Mouse (Mus musculus) limb, embryonic 14.5 days (tissue): ENCODE measurements at regions not wholly inside any gene's neighbourhood (a gene's known extent, or its start where the extent isn't known, plus 50 kb on each side); places are given as distances from the start of the nearest gene placed in this dataset.

Experiments used
- ATAC-seq: fragments of 200-750 bp; cut with Nextera tagmentation; 2 replicates; pipeline ENCODE4 v1.8.0; 2017; ENCODE audit warnings: low read depth, moderate number of reproducible peaks, moderate TSS enrichment; ENCODE audit not compliant: low FRiP score
- DNase-seq: peaks from one replicate; pipeline ENCODE4 v3.0.0-alpha.2; 2015; ENCODE audit warnings: low spot score
- H3K27ac ChIP-seq: fragments of 300-500 bp; sonication (generic); replicated peaks from 2 replicates; pipeline ENCODE4 v1.5.1; 2014; ENCODE audit warnings: low read depth, mild to moderate bottlenecking, low read length, moderate library complexity, mixed read lengths
- H3K27me3 ChIP-seq: fragments of 300-500 bp; sonication (generic); 2 replicates; pipeline ENCODE4 v1.6.1; 2014; ENCODE audit warnings: low read length, mixed read lengths; ENCODE audit not compliant: control insufficient read depth, insufficient read depth
- H3K36me3 ChIP-seq: fragments of 300-500 bp; sonication (generic); 2 replicates; pipeline ENCODE4 v1.6.1; 2014; ENCODE audit warnings: mild to moderate bottlenecking, low read length, moderate library complexity, mixed read lengths; ENCODE audit not compliant: control insufficient read depth, insufficient read depth
- H3K4me1 ChIP-seq: fragments of 300-500 bp; sonication (generic); 2 replicates; pipeline ENCODE4 v1.6.1; 2014; ENCODE audit warnings: antibody characterized with exemption, low read length, mixed read lengths; ENCODE audit not compliant: control insufficient read depth, insufficient read depth
- H3K4me2 ChIP-seq: fragments of 300-500 bp; sonication (generic); replicated peaks from 2 replicates; pipeline ENCODE4 v1.6.1; 2014; ENCODE audit warnings: low read depth, mild to moderate bottlenecking, low read length, moderate library complexity; ENCODE audit not compliant: severe bottlenecking
- H3K4me3 ChIP-seq: fragments of 300-500 bp; sonication (generic); replicated peaks from 2 replicates; pipeline ENCODE4 v1.5.1; 2014; ENCODE audit warnings: low read length
- H3K9ac ChIP-seq: fragments of 300-500 bp; sonication (generic); 2 replicates; pipeline ENCODE4 v1.6.1; 2014; ENCODE audit warnings: mild to moderate bottlenecking, low read depth, low read length, moderate library complexity; ENCODE audit not compliant: severe bottlenecking
- H3K9me3 ChIP-seq: fragments of 300-500 bp; sonication (generic); 2 replicates; pipeline ENCODE4 v1.6.1; 2016; ENCODE audit warnings: low read length; ENCODE audit not compliant: control insufficient read depth
- POLR2A ChIP-seq: fragments of 200-500 bp; IDR thresholded peaks from 2 replicates; pipeline ENCODE4 v1.8.0; 2012; ENCODE audit warnings: inconsistent platforms, mild to moderate bottlenecking, moderate library complexity, borderline replicate concordance; ENCODE audit not compliant: insufficient read depth, insufficient read length; ENCODE audit errors: extremely low read depth
- WGBS: fragments of 180-500 bp; shearing (Covaris S2); extraction: QIAGEN DNeasy Blood & Tissue Kit; methylation state at CpG from one replicate; pipeline ENCODE4 v1.1.7; 2014; 5-methylcytosine and 5-hydroxymethylcytosine counted together

- ATAC-seq (no peak), DNase-seq (no peak)
- H3K9me3 ChIP-seq, result no peaks in the 10 kb centered on the region
- WGBS, result 75% methylated on average over 5 of the region's 5 CpGs
- TF ChIP-seq POLR2A, result no peak
- H3K4me3 ChIP-seq, result no peak overlapping the region
- no peak overlapping the region for H3K9ac ChIP-seq
- H3K27ac ChIP-seq, result no peak overlapping the region
- peaks cover 2% of the 10 kb centered on the region; the same call in 1 of the 2 replicates for H3K4me1 ChIP-seq
- no peak overlapping the region for H3K4me2 ChIP-seq
- no peaks in the 10 kb centered on the region for H3K27me3 ChIP-seq
- H3K36me3 ChIP-seq, result no peaks in the 10 kb centered on the region
These were observed 140.5 kb upstream of the Jmjd1c start for GRCm38 (mm10) chr10:66955430-66955829.

GRCm38 (mm10) chr10:66956619-66957018 lies 139.3 kb upstream of the Jmjd1c start:
- H3K27ac ChIP-seq, result no peak overlapping the region
- TF ChIP-seq POLR2A, result no peak
- H3K9ac ChIP-seq, result no peak overlapping the region
- DNase-seq (no peak), ATAC-seq (no peak)
- H3K4me2 ChIP-seq, result no peak overlapping the region
- no peaks in the 10 kb centered on the region for H3K36me3 ChIP-seq
- H3K9me3 ChIP-seq, result no peaks in the 10 kb centered on the region
- peaks cover 2% of the 10 kb centered on the region; the same call in 1 of the 2 replicates for H3K4me1 ChIP-seq
- 95% methylated on average over 4 of the region's 4 CpGs for WGBS
- no peak overlapping the region for H3K4me3 ChIP-seq
- H3K27me3 ChIP-seq, result no peaks in the 10 kb centered on the region

GRCm38 (mm10) chr10:66957373-66957772 lies 138.6 kb upstream of the Jmjd1c start:
- H3K4me3 ChIP-seq, result no peak overlapping the region
- no peaks in the 10 kb centered on the region for H3K9me3 ChIP-seq
- DNase-seq (no peak), ATAC-seq (no peak)
- H3K27me3 ChIP-seq, result no peaks in the 10 kb centered on the region
- no peak overlapping the region for H3K4me2 ChIP-seq
- TF ChIP-seq POLR2A, result no peak
- no peak overlapping the region for H3K9ac ChIP-seq
- peaks cover 2% of the 10 kb centered on the region; the same call in 1 of the 2 replicates for H3K4me1 ChIP-seq
- 80% methylated on average over 4 of the region's 4 CpGs for WGBS
- no peaks in the 10 kb centered on the region for H3K36me3 ChIP-seq
- no peak overlapping the region for H3K27ac ChIP-seq
